1 mouse cellular context compared by ENCODE assay signal in the genomic region with DNA sequence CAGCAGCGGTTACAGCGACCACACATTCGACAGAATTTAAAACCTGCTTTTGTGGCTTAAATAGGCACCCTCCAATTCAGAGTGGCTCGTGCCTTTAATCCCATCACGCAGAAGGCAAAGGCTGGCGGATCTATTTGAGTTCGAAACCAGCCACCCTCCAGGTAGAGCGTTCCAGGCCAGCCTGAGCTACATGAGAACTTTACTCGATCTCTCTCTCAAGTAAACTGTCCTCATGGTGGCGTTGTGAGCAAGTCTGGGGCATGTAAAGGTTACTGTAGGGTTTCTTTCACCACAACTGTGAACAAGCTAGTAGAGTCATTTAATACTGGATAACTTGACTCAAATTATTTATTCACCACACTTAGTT.
TF ChIP-seq lines count a peak whose summit lies in the region.

No protein-coding gene starts in this region.

TF ChIP-seq in ES-E14, 5 proteins besides CTCF, POLR2A, EP300 and RAD21:
- no peak; the same call in 1 of the 2 replicates for TF ChIP-seq CHD2 (IDR thresholded peaks at IDR 0.05; ENCODE audit: low read depth, low read length)
- TF ChIP-seq ZNF384 (IDR thresholded peaks at IDR 0.05; ENCODE audit: low read depth, low read length) = 0 out of 2 replicates have a peak, but pooled peaks have one; percentile 7
